Mouse (Mus musculus) ES-Bruce4 (cell line): ENCODE results near the gene Chd8.

Experiments used
- CTCF ChIP-seq: IDR thresholded peaks from one replicate; pipeline ENCODE4 v1.8.1; 2011; ENCODE audit warnings: low read depth, low read length
- POLR2A ChIP-seq: IDR thresholded peaks from one replicate; pipeline ENCODE4 v1.8.1; 2011; ENCODE audit warnings: low read length; ENCODE audit not compliant: insufficient read depth

DNA sequence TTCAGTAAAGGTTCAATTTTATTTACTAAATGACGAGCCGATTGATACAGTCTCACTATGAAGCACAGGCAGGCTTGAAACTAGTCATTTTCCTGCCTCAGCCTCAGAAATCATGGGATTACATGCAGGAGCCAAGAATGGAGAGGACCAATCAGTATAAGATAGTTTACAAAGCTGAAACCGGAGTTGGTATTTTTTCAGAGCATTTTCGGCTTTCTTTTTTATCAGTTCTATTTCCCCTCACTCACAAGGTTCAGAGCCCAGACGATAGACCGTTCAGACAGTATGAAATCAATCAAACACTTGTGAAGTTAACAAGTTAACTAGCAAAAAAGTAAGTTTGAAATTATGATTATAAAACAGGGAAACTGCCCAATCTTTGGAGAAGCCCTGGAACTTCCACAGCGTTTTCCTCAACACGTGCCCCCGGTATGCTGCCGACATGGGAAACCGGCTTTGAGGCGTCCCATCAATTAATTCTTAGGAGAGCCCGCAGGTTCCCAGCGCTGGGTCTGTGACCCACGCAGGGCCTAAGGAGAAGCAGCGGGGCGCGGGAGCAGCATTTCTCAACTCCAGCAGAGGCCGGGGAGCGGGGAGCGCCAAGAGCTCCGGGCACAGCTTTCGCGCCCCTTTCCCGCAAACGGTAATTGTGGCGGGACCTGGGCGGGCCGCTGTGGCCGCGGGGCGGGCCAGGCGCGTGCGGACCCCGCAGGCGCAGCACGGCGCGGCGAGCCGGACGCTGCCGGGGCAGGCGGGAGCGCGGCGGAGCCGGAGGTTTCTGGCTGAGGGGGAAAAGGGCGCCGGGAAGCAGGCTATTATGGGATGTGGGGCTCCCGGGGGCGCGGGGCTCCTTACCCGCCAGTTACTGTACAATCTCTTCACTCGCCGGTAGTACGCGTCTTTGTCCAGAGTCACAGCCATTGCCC is 61.1 kb downstream of the Chd8 start:
- TF ChIP-seq CTCF, result no peak
- no peak for TF ChIP-seq POLR2A
